Mouse (Mus musculus) adrenal gland, adult (tissue): Measurements from ENCODE around the gene Lyrm7.
A peak's percentile ranks its signal among the peaks of the same experiment; 100 is the strongest.

Source experiments
- DNase-seq, 2 experiments: peaks; one replicate each; pipeline ENCODE4 v3.0.0; 2022 to 2023; ENCODE audit warnings: low spot score in 1 of 2; ENCODE audit not compliant: inconsistent age in 2 of 2

Gene Lyrm7

GRCm38 (mm10) chr11:54860256-54861038, at the start of gene Lyrm7:
Gene Lyrm7 (minus strand): TSS chr11:54860916.
- peak; percentile 98 for DNase-seq

GRCm38 (mm10) chr11:54910081-54910665, 49.5 kb upstream of the Lyrm7 start:
- DNase-seq: peak in 1 of 2 experiments; percentile 36

GRCm38 (mm10) chr11:54909273-54909672, 48.6 kb upstream of the Lyrm7 start:
- no peak for DNase-seq

GRCm38 (mm10) chr11:54907259-54907658, 46.5 kb upstream of the Lyrm7 start:
- no peak for DNase-seq

GRCm38 (mm10) chr11:54906466-54906865, 45.8 kb upstream of the Lyrm7 start:
- DNase-seq: peak in 1 of 2 experiments; percentile 34

GRCm38 (mm10) chr11:54905931-54906330, 45.2 kb upstream of the Lyrm7 start:
- DNase-seq: peak in 1 of 2 experiments; percentile 39

GRCm38 (mm10) chr11:54905086-54905485, 44.4 kb upstream of the Lyrm7 start:
- DNase-seq: no peak

GRCm38 (mm10) chr11:54903940-54904706, 43.4 kb upstream of the Lyrm7 start:
- peak in 1 of 2 experiments; percentile 76 for DNase-seq

GRCm38 (mm10) chr11:54903339-54903738, 42.6 kb upstream of the Lyrm7 start:
- peak in 1 of 2 experiments; percentile 30 for DNase-seq

GRCm38 (mm10) chr11:54902333-54903323, 41.9 kb upstream of the Lyrm7 start, which contains the start of gene Gpx3:
Gene Gpx3 (plus strand): TSS chr11:54902453.
- peak; percentile 81 to 91 for DNase-seq

- DNase-seq: peak in 1 of 2 experiments; percentile 44
Observed at GRCm38 (mm10) chr11:54899657-54900056, 38.9 kb upstream of the Lyrm7 start.

GRCm38 (mm10) chr11:54897470-54897869, 36.8 kb upstream of the Lyrm7 start:
- no peak for DNase-seq

GRCm38 (mm10) chr11:54896646-54897045, 35.9 kb upstream of the Lyrm7 start:
- peak in 1 of 2 experiments; percentile 47 for DNase-seq

- no peak for DNase-seq
Observed at GRCm38 (mm10) chr11:54894589-54894988, 33.9 kb upstream of the Lyrm7 start.

GRCm38 (mm10) chr11:54892091-54892490, 31.4 kb upstream of the Lyrm7 start:
- DNase-seq: no peak

GRCm38 (mm10) chr11:54891341-54891740, 30.6 kb upstream of the Lyrm7 start:
- DNase-seq: no peak

- DNase-seq: no peak
Observed at GRCm38 (mm10) chr11:54887927-54888326, 27.2 kb upstream of the Lyrm7 start.

- peak in 1 of 2 experiments; percentile 68 for DNase-seq
Observed at GRCm38 (mm10) chr11:54885406-54885805, 24.7 kb upstream of the Lyrm7 start.

- peak; percentile 73 to 81 for DNase-seq
Observed at GRCm38 (mm10) chr11:54884937-54885336, 24.2 kb upstream of the Lyrm7 start.

- no peak for DNase-seq
Observed at GRCm38 (mm10) chr11:54884197-54884828, 23.6 kb upstream of the Lyrm7 start.
